Mouse (Mus musculus) T-cell, adult 2 months (primary cell): ENCODE results near the gene Wdr5b.
"Not testable (repeated sequence)": the region's sequence is repeated elsewhere in the genome, so short reads cannot be mapped to it uniquely, and the experiment has no call there.

Source experiments
- DNase-seq: peaks from one replicate; pipeline ENCODE4 v3.0.0; 2022; ENCODE audit warnings: low spot score

Gene Wdr5b

DNA sequence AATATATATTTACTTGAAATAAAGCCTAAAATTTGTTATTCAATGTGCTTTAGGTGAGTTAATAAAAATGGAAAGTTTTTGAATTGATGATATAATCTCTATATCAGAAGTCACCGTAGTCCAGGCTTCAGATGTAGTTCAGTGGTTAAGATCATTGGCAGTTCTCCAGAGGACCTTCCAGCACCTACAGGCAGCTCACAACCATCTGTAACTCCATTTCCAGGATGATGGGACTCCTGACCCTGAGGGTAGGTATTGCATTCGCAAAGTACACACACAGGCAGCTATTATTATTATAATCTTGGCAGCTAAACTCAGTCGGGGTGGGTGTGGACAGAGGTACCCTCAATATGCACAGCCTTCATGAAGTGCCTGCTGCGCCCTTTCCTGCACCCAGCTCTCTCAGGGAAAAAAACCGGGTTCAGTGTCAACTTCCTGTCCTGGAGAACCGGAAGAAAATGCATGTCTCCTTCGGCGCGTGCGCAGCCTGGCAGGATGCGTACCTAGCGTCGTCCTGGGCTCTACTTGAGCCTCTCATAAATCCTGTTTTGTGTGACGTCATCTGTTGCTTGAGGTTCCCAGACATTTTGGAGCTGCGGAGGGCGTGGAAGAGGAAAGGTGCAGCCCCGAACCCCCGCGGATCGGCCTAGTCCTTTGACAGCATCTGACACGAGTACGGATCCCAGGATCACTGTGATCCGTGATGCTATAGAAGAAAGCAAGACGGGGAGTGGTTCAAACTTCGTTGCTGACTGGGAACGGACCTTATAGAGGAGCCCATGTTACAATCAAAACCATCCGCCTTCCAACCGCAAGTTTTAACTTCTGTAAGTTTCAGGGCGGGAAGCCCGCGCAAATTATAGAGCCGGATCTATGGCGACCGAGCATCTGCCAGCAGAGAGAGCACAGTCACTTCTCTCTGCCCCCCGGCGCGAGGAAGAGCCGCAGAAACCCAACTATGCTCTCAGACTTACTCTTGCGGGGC, at the start of gene Wdr5b:
TSS of gene Wdr5b (plus strand) at position 551 of the 985 bp plus-strand sequence.
- peak; percentile 93 for DNase-seq

GRCm38 (mm10) chr16:35992391-35992790, 48.6 kb upstream of the Wdr5b start:
- no peak for DNase-seq

DNA sequence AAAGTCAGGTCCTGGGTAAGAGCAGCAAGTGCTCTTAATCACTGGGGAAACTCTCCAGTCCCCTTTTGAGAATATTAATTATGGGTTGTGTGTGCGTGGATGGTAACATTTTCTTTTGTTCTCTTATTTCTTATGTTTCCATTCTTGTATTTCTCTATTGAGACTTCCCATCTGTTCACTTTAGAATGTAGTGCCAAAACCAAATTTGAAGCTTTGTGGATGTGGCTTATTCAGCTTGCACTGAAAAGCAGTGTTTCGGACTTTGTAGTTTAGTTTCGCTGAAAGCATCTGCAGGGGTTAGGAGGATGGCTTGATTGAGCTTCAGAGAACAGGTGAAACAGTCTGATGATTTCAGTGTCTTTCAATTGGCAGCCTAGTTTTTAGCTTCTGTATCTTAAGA, 47.7 kb upstream of the Wdr5b start:
- no peak for DNase-seq

GRCm38 (mm10) chr16:35998852-35999251, 42.1 kb upstream of the Wdr5b start:
- DNase-seq: not testable (repeated sequence)

DNA sequence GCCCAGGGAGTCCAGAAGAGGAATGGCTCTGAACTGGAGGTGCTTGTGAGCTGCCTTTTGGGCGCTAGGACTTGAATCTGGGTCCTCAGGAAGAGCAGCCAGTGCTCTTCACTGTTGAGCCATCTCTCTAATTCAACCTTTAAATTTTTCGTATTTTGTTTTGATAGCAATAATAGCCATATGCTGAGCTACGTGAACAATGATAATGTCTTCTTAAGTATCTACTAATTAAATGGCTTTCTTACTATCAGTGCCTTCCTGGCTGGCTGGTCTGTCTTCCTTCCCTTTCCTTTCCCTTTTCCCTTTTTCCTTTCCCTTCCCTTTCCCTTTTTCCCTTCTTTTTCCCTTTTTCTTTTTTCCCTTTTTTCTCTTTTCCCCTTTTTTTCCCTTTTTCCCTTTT, 32.6 kb upstream of the Wdr5b start:
- DNase-seq: no peak

DNA sequence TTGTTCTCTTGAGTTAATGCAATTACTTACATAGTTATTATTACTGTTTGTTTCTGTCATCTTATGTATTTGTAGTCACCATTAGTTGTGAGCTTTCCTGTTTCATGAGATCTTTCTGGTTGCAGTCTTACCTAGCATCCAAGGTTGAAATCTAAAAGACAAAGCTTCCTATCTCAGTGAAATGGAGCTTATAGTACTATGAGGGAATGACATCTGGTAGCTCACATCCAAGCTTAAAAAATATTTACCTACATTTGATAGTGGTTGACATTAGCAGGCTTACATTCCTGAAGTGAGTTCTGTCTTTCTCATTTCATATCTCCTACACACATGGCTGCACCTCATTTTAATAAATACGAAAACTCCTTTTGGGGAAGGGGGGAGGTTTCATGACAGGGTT, 24.7 kb upstream of the Wdr5b start:
- DNase-seq: no peak

GRCm38 (mm10) chr16:36028120-36028519, 12.9 kb upstream of the Wdr5b start:
- not testable (repeated sequence) for DNase-seq

DNA sequence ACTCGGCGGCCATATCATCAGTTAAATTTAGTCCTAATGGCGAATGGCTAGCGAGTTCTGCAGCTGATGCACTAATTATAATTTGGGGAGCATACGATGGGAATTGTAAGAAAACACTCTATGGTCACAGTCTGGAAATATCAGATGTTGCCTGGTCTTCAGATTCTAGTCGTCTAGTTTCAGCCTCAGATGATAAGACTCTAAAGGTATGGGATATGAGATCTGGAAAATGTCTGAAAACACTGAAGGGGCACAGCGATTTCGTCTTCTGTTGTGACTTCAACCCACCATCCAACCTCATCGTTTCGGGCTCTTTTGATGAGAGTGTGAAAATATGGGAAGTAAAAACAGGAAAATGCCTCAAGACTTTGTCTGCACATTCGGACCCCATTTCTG, 633 bp downstream of the Wdr5b start:
- no peak for DNase-seq

- DNase-seq: no peak
Measured at GRCm38 (mm10) chr16:36043073-36043472, 2.1 kb downstream of the Wdr5b start.

DNA sequence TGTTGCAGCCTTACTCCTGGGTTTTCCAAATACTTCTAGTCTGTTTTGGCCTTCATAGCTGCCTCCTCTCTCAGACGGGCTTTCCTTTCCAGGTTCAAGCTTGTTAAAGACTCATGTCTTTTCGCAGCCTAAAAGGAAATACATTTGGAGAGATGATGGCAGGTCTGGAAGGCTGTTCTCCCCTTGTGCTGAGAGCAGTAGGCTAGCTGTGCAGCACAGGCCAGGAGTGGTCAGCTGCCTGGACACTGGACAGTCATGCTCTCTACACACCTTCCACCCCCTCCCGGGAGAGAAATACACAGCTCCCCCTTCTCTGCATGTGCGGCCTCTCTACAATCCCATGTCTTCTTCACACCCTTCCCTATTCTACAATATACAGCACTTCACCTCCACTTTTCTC, 3.0 kb downstream of the Wdr5b start:
- DNase-seq: no peak

GRCm38 (mm10) chr16:36047538-36047937, 6.5 kb downstream of the Wdr5b start:
- DNase-seq: no peak

DNA sequence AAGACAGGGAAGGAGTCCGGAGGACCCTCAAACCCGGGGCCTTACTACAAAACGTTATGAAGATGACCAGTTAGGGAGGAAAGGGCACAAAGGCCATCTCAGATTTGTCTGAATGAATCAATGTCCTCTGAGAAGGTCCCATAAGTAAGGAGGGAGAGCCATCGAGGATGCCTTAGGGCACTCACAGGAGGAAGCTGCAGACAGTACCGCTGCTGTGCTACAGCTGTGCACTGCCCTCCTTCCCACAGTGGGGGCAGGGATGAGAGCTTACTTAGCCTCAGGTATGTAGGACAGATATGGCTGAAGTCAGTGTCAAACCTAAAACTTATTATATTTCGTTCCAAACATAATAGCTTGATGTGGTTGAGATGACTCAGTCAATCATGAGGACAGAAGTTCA, 10.5 kb downstream of the Wdr5b start:
- no peak for DNase-seq

GRCm38 (mm10) chr16:36053524-36054275, 12.7 kb downstream of the Wdr5b start:
- no peak for DNase-seq

DNA sequence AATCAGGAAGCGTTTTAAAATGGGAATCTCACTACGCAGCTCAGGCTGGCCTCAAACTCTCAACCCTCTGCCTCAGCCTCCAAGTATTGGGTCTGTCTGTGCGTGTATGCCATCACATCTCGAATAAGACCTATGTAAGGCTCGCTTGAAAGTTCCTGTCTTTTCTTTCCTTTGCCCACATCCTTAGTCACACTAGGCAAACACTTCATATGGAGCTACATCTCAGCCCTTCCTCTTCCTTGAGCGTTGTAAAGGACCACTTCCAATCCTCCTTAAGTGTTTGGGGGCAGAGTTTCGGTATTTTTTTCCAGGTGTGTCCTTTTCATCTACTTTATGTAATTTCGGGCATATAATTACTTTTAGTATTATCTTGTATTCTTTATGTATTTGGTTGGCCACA, 13.9 kb downstream of the Wdr5b start:
- DNase-seq: no peak

DNA sequence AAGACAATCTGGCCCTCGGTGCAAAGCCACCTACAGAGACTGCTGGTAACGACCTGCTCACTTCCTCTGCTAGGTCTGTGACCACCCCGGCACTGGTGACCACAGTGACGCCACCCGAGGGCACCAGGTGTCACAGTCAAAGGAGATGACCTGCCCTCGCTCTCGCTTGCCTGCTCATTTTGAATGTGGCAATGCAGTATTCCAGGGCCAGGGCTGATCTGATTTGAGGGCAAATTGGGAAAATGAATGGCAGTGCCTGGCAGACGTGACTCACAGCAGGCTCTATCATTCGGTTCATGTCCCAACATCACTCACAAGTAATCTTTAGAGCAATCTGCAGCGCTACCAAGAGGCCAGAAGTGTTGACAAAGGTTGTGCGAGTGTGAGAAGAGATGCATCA, 15.4 kb downstream of the Wdr5b start:
- DNase-seq: no peak

- DNase-seq: no peak
Measured at GRCm38 (mm10) chr16:36057933-36058475, 17.0 kb downstream of the Wdr5b start.

DNA sequence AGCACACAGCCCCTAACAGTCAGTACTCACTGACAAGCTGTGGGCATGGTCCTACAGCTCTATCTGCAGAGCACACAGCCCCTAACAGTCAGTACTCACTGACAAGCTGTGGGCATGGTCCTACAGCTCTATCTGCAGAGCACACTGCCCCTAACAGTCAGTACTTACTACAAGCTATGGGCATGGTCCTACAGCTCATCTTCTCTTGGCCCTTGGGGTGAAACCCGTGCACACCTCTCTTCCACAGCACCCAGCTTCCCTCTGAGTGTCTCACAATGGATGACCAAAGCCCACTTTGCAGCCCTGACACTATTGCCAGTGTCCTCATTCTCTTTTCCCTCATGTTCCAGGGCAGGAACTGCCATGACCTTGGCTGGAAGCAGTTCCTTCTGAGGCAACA, 21.5 kb downstream of the Wdr5b start:
- DNase-seq: not testable (repeated sequence)

GRCm38 (mm10) chr16:36063315-36063714, 22.3 kb downstream of the Wdr5b start:
- no peak for DNase-seq

DNA sequence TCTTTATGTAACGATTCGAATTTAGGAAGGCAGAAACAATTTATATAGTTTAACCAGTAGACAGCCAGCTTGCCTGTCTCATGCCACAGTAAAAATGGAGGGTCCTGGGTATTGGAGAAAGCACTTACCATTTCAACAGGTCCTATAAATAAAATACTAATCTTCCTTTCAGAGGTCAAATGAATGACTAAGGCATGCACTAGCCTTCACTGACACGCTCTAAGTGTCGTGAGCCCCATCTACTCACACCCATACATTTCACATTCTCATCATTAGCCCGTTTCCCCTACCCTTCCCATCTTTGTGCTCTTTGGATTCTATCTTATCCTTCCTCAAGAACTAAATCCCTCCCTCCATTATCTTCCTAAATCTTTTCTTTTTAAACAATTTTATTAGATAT, 23.9 kb downstream of the Wdr5b start:
- no peak for DNase-seq

DNA sequence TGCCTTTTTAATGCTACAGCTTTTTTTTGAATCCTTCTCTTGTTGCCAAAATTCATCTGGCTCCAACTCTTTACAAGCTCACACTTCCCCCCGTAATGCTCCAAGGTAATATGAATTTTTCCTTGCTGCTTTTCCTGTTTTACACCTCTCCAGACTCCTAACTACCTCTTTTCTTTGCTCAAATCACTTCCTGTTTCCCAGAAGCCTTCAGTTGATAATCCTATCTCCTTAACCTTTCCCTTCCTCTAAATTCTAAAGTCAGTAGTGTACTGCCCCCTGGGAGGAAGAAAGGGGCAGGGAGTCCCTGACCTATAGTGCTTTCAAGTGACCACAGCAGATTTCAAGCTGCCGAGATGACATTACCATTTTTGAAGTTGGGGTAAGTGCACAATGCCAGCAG, 26.7 kb downstream of the Wdr5b start:
- DNase-seq: no peak

- no peak for DNase-seq
Measured at GRCm38 (mm10) chr16:36068356-36068755, 27.4 kb downstream of the Wdr5b start.

- no peak for DNase-seq
Measured at GRCm38 (mm10) chr16:36069819-36070575, 29.0 kb downstream of the Wdr5b start.
